Comparison of ENCODE assay signal across 8 mouse cellular contexts in the genomic region with DNA sequence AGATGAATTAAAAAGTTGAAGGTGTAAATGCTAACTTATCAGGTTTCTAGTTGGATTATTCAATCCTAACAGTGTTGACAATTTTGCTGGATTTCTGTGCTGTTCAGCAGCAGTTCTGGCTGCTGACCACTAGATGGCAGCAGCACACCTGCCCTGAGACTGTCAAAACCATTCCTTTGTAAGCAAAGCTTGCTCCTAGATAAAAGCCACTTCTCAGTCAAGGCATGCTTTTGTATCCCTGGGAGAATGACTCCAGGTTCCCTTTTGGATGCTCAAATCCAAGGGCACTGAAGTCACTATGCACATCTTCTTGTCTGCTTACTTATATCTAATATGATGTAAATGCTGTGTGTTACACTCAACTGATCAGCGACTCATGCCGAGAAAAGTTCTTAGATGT. TPM values are rescaled to one million over a fixed set of nuclear protein-coding genes. Genes with fewer than 3 reads are reported as not detected.
A peak's percentile ranks its signal among the peaks of the same experiment; 100 is the strongest.
DNase-seq lines count a peak whose midpoint lies in the region; ATAC-seq and TF ChIP-seq lines count a peak whose summit lies in the region.

No protein-coding gene starts in this region.

- H3K9ac ChIP-seq in heart, embryonic 11.5 days (ENCODE audit: low read depth, low read length): no peak overlapping the region
- no peak overlapping the region for H3K9ac ChIP-seq in forebrain, embryonic 16.5 days (replicated peaks; ENCODE audit: low read depth, low read length)

- H3K4me1 ChIP-seq in heart, embryonic 11.5 days (ENCODE audit: control insufficient read depth, insufficient read depth, low read length): no peaks in the 10 kb centered on the region
- peaks cover 8% of the 10 kb centered on the region for H3K4me1 ChIP-seq in G1E (ENCODE audit: insufficient read depth, low read depth, low read length)
- no peaks in the 10 kb centered on the region for H3K4me1 ChIP-seq in forebrain, embryonic 16.5 days (replicated peaks; ENCODE audit: control insufficient read depth, insufficient read depth, low read length)

- no peaks in the 10 kb centered on the region for H3K9me3 ChIP-seq in heart, embryonic 11.5 days (replicated peaks; ENCODE audit: control insufficient read depth, low read length)
- H3K9me3 ChIP-seq in G1E (replicated peaks): no peaks in the 10 kb centered on the region
- H3K9me3 ChIP-seq in forebrain, embryonic 16.5 days (ENCODE audit: control insufficient read depth, low read length): no peaks in the 10 kb centered on the region

- no peak for ATAC-seq in heart, embryonic 11.5 days (replicated peaks; ENCODE audit: insufficient number of reproducible peaks, low FRiP score, low TSS enrichment)
- ATAC-seq in G1E (ENCODE audit: extremely low read depth, insufficient number of reproducible peaks, low FRiP score, poor library complexity, severe bottlenecking): no peak
- peak; percentile 71 for ATAC-seq in forebrain, embryonic 16.5 days

- H3K4me3 ChIP-seq in heart, embryonic 11.5 days (ENCODE audit: low read depth, low read length): no peak overlapping the region
- H3K4me3 ChIP-seq in G1E (ENCODE audit: low read depth, low read length): no peak overlapping the region
- H3K4me3 ChIP-seq in forebrain, embryonic 16.5 days (replicated peaks; ENCODE audit: low read length): no peak overlapping the region

- TF ChIP-seq CTCF in G1E (IDR thresholded peaks at IDR 0.05; ENCODE audit: low read depth, low read length): peak; percentile 99

- H3K4me2 ChIP-seq in heart, embryonic 11.5 days: no peak overlapping the region
- H3K4me2 ChIP-seq in forebrain, embryonic 16.5 days (ENCODE audit: low read length): no peak overlapping the region

- peaks cover 38% of the 10 kb centered on the region for H3K36me3 ChIP-seq in heart, embryonic 11.5 days (ENCODE audit: control insufficient read depth, insufficient read depth, low read length)
- peaks cover 98% of the 10 kb centered on the region for H3K36me3 ChIP-seq in G1E (replicated peaks)
- peaks cover 26% of the 10 kb centered on the region for H3K36me3 ChIP-seq in forebrain, embryonic 16.5 days (ENCODE audit: control insufficient read depth, insufficient read depth)

- H3K27me3 ChIP-seq in heart, embryonic 11.5 days (ENCODE audit: control insufficient read depth, insufficient read depth, low read length): no peaks in the 10 kb centered on the region
- no peaks in the 10 kb centered on the region for H3K27me3 ChIP-seq in G1E (ENCODE audit: insufficient read depth, low read length)
- H3K27me3 ChIP-seq in forebrain, embryonic 16.5 days (replicated peaks; ENCODE audit: control insufficient read depth, insufficient read depth, low read length): no peaks in the 10 kb centered on the region

- H3K27ac ChIP-seq in heart, embryonic 11.5 days (ENCODE audit: low read depth, low read length): no peak overlapping the region
- H3K27ac ChIP-seq in forebrain, embryonic 16.5 days (ENCODE audit: low read length): no peak overlapping the region

- DNase-seq in heart, adult 11 months: peak; percentile 84
- DNase-seq in G1E (ENCODE audit: low spot score): peak; percentile 24
- peak; percentile 40 to 68 for DNase-seq in cerebellum, adult 18-20 months
- DNase-seq in kidney, postnatal 14 days: peak; percentile 56
- DNase-seq in lung, postnatal 10 days: peak; percentile 43
- DNase-seq in retina, postnatal 7 days (ENCODE audit: low read depth, low spot score): peak; percentile 51

- 95% methylated on average over 2 of the region's 2 CpGs for WGBS in heart, embryonic 11.5 days (ENCODE audit: insufficient replicate concordance)
- 96% methylated on average over 2 of the region's 2 CpGs for WGBS in forebrain, embryonic 16.5 days

RNA-seq across cellular contexts. Expression of a gene that starts 20.3 kb away (rescaled TPM):
- 3.4 and 4.3 TPM in 2 replicates for polyA plus RNA-seq in heart, embryonic 11.5 days (2014; fragmentation: Nextera tagmentation; extraction: Ambion mirVana)
- 19.1 and 21.7 TPM in 2 replicates for total RNA-seq in G1E (2014; fragmentation: Nextera tagmentation)
- total RNA-seq in G1E (2017): 8.9 and 11.0 TPM in 2 replicates
- polyA plus RNA-seq in G1E (2012): 0.41 and 0.53 TPM in 2 replicates
- polyA plus RNA-seq in forebrain, embryonic 16.5 days (2015; fragmentation: Nextera tagmentation; extraction: Ambion mirVana): 4.2 and 4.5 TPM in 2 replicates

RNA-seq across cellular contexts. Expression of a gene that starts 35.1 kb away (rescaled TPM):
- 53.3 and 55.0 TPM in 2 replicates for polyA plus RNA-seq in heart, embryonic 11.5 days (2014; fragmentation: Nextera tagmentation; extraction: Ambion mirVana)
- 34.3 and 35.3 TPM in 2 replicates for total RNA-seq in G1E (2014; fragmentation: Nextera tagmentation)
- total RNA-seq in G1E (2017): 28.7 and 29.8 TPM in 2 replicates
- polyA plus RNA-seq in G1E (2012): 5.9 and 10.2 TPM in 2 replicates
- 35.0 and 41.2 TPM in 2 replicates for polyA plus RNA-seq in forebrain, embryonic 16.5 days (2015; fragmentation: Nextera tagmentation; extraction: Ambion mirVana)

RNA-seq across cellular contexts. Expression of a gene that starts 49.0 kb away (rescaled TPM):
- 57.1 and 65.3 TPM in 2 replicates for polyA plus RNA-seq in heart, embryonic 11.5 days (2014; fragmentation: Nextera tagmentation; extraction: Ambion mirVana)
- 222 and 250 TPM in 2 replicates for total RNA-seq in G1E (2014; fragmentation: Nextera tagmentation)
- total RNA-seq in G1E (2017): 218 and 235 TPM in 2 replicates
- polyA plus RNA-seq in G1E (2012): 130 and 143 TPM in 2 replicates
- polyA plus RNA-seq in forebrain, embryonic 16.5 days (2015; fragmentation: Nextera tagmentation; extraction: Ambion mirVana): 22.7 and 26.1 TPM in 2 replicates

Comparison
In these comparisons a context has a peak if more than half of its experiments do, and no peak if none do; other contexts are left out.
1. DNase-seq: peak in every context shown above with its lines; median percentile 84 in heart, adult 11 months; 56 in kidney, postnatal 14 days; 54 in cerebellum, adult 18-20 months; 51 in retina, postnatal 7 days; 43 in lung, postnatal 10 days; 24 in G1E.